ENCODE assay signal across 9 mouse cellular contexts in the genomic region with DNA sequence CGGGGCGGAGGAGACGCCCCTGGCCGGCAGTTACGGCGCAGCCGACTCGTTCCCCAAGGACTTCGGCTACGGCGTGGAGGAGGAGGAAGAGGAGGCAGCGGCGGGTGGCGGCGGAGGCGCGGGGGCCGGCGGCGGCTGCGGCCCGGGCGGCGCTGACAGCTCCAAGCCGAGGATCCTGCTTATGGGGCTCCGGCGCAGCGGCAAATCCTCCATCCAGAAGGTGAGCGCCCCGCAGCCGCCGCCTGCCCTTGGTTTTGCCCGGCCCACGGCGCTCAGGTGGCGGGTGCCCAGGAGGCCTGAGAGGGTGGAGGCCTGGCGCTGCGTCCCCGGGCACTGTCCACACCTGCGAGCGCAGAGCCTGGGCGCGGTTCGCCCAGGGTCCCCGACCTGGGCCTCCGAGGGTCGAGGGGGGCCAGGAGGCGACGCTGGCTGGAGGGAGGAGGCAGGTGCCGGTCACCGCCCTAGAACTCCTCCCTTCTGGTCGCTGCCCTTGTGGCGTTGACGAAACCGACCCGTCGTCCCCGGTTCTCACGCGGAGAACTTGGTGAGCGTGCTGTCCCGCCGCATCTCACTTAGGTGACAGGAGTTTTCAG. TPM values are rescaled to one million over a fixed set of nuclear protein-coding genes. Genes with fewer than 3 reads are reported as not detected.
DNase-seq lines count a peak whose midpoint lies in the region; ATAC-seq and TF ChIP-seq lines count a peak whose summit lies in the region.
"Had no signal": no experiment of that assay in that cellular context is flagged by ENCODE, and none has a peak within 500 bp of the region (broad histone marks: within the 10 kb centered on the region; RNA-seq: fewer than 3 reads in every experiment).

A gene (minus strand): TSS at position 475 of the 593 bp plus-strand sequence.

- peak; percentile 55 for DNase-seq in embryo, embryonic 10 days (ENCODE audit: low spot score)
- DNase-seq in embryo, embryonic 9.5 days (ENCODE audit: extremely low spot score): no peak
- DNase-seq in MEL (ENCODE audit: low read depth, low spot score): peak; percentile 60
- DNase-seq in hindbrain, embryonic 11.5 days (ENCODE audit: low spot score): peak; percentile 48
- peak; percentile 32 for DNase-seq in midbrain, postnatal 0 days (ENCODE audit: low spot score)
- no peak for DNase-seq in right cerebral cortex, postnatal 4 days

- peaks cover 7 to 25% of the 10 kb centered on the region in 2 experiments for H3K36me3 ChIP-seq in MEL (ENCODE audit: control insufficient read depth in 1 of 2, insufficient read depth in 2 of 2, low read length in 2 of 2)
- peaks cover 3% of the 10 kb centered on the region; the same call in 1 of the 2 replicates for H3K36me3 ChIP-seq in hindbrain, embryonic 11.5 days (ENCODE audit: control insufficient read depth, insufficient read depth, low read length)
- H3K36me3 ChIP-seq in liver, embryonic 12.5 days: peaks cover 35% of the 10 kb centered on the region
- peaks cover 16% of the 10 kb centered on the region for H3K36me3 ChIP-seq in midbrain, postnatal 0 days (ENCODE audit: insufficient read depth, low read length)

- peaks cover 0 to 15% of the 10 kb centered on the region in 2 experiments; a peak in 2 of 4 replicates for H3K4me1 ChIP-seq in MEL (ENCODE audit: control insufficient read depth in 1 of 2, insufficient read depth in 2 of 2, low read length in 2 of 2)
- H3K4me1 ChIP-seq in embryonic fibroblast, embryonic 13.5 days (ENCODE audit: control insufficient read depth, insufficient read depth, low read length): 0 out of 2 replicates have a peak, but pooled peaks cover 4% of the 10 kb centered on the region
- H3K4me1 ChIP-seq in hindbrain, embryonic 11.5 days (replicated peaks; ENCODE audit: control insufficient read depth, insufficient read depth, low read length): peaks cover 8% of the 10 kb centered on the region
- peaks cover 27% of the 10 kb centered on the region for H3K4me1 ChIP-seq in liver, embryonic 12.5 days
- peaks cover 11% of the 10 kb centered on the region; the same call in 1 of the 2 replicates for H3K4me1 ChIP-seq in midbrain, postnatal 0 days (ENCODE audit: insufficient read depth, low read length)

- H3K4me2 ChIP-seq in hindbrain, embryonic 11.5 days (replicated peaks; ENCODE audit: low read depth, low read length): peak within 1 kb of the TSS; percentile 92
- peak within 1 kb of the TSS; percentile 94 for H3K4me2 ChIP-seq in liver, embryonic 12.5 days
- H3K4me2 ChIP-seq in midbrain, postnatal 0 days (ENCODE audit: low read depth, low read length, poor library complexity, severe bottlenecking): peak within 1 kb of the TSS; percentile 94

- H3K27me3 ChIP-seq in MEL (ENCODE audit: control insufficient read depth in 1 of 2, insufficient read depth in 2 of 2, low read length in 2 of 2): no peaks in the 10 kb centered on the region
- H3K27me3 ChIP-seq in hindbrain, embryonic 11.5 days (ENCODE audit: control insufficient read depth, insufficient read depth, low read length): no peaks in the 10 kb centered on the region
- H3K27me3 ChIP-seq in liver, embryonic 12.5 days (replicated peaks): no peaks in the 10 kb centered on the region
- H3K27me3 ChIP-seq in midbrain, postnatal 0 days (ENCODE audit: insufficient read depth, low read length): no peaks in the 10 kb centered on the region

- H3K4me3 ChIP-seq in MEL (ENCODE audit: control insufficient read depth in 1 of 2, insufficient read depth in 1 of 2, low read depth in 2 of 2, low read length in 2 of 2): peak within 1 kb of the TSS; percentile 86 to 96
- H3K4me3 ChIP-seq in embryonic fibroblast, embryonic 13.5 days (ENCODE audit: insufficient read depth, low read length): peak within 1 kb of the TSS; percentile 95
- peak within 1 kb of the TSS; percentile 76 for H3K4me3 ChIP-seq in hindbrain, embryonic 11.5 days (ENCODE audit: low read depth, low read length)
- H3K4me3 ChIP-seq in liver, embryonic 12.5 days: peak within 1 kb of the TSS; percentile 97
- H3K4me3 ChIP-seq in midbrain, postnatal 0 days (ENCODE audit: low read depth, low read length): peak within 1 kb of the TSS; percentile 99

- H3K9ac ChIP-seq in MEL (ENCODE audit: control insufficient read depth, low read depth, low read length, poor library complexity, severe bottlenecking): peak within 1 kb of the TSS; percentile 98
- peak within 1 kb of the TSS; percentile 80 for H3K9ac ChIP-seq in hindbrain, embryonic 11.5 days (ENCODE audit: low read depth, low read length)
- H3K9ac ChIP-seq in liver, embryonic 12.5 days: peak within 1 kb of the TSS; percentile 95
- peak within 1 kb of the TSS; percentile 93 for H3K9ac ChIP-seq in midbrain, postnatal 0 days (replicated peaks; ENCODE audit: low read length, poor library complexity, severe bottlenecking)

- ATAC-seq in hindbrain, embryonic 11.5 days (ENCODE audit: low FRiP score): peak; percentile 65
- ATAC-seq in liver, embryonic 12.5 days: peak; percentile 60
- peak; percentile 39; the same call in 1 of the 2 replicates for ATAC-seq in midbrain, postnatal 0 days (ENCODE audit: low FRiP score)

- 2% methylated on average over 45 of the region's 63 CpGs for WGBS in hindbrain, embryonic 11.5 days
- under 1% methylated on average over 63 of the region's 63 CpGs for whole genome bisulfite sequencing in liver, embryonic 12.5 days (ENCODE audit: insufficient replicate concordance)
- 1% methylated on average over 33 of the region's 63 CpGs for WGBS in midbrain, postnatal 0 days

- peak within 1 kb of the TSS; percentile 55 for H3K27ac ChIP-seq in MEL (ENCODE audit: control insufficient read depth, low read depth, low read length)
- H3K27ac ChIP-seq in embryonic fibroblast, embryonic 13.5 days (ENCODE audit: insufficient read depth, low read length): peak within 1 kb of the TSS; percentile 80
- peak within 1 kb of the TSS; percentile 83 for H3K27ac ChIP-seq in hindbrain, embryonic 11.5 days (ENCODE audit: low read depth, low read length)
- peak within 1 kb of the TSS; percentile 91 for H3K27ac ChIP-seq in liver, embryonic 12.5 days
- peak within 1 kb of the TSS; percentile 87 for H3K27ac ChIP-seq in midbrain, postnatal 0 days (ENCODE audit: low read depth, low read length)

- no peak for TF ChIP-seq RAD21 in MEL (IDR thresholded peaks at IDR 0.05; ENCODE audit: low read depth, low read length)

- TF ChIP-seq EP300 in MEL (IDR thresholded peaks at IDR 0.05; ENCODE audit: low read depth in 1 of 2, low read length in 2 of 2): no peak

- no peaks in the 10 kb centered on the region for H3K9me3 ChIP-seq in MEL (replicated peaks; ENCODE audit: insufficient read depth, low read length)
- H3K9me3 ChIP-seq in hindbrain, embryonic 11.5 days (ENCODE audit: control insufficient read depth, low read length): no peaks in the 10 kb centered on the region
- H3K9me3 ChIP-seq in liver, embryonic 12.5 days (replicated peaks): no peaks in the 10 kb centered on the region
- no peaks in the 10 kb centered on the region for H3K9me3 ChIP-seq in midbrain, postnatal 0 days (ENCODE audit: low read length)

- TF ChIP-seq CTCF in MEL (IDR thresholded peaks at IDR 0.05 in 2 of 3, conservative IDR thresholded peaks at IDR 0.05 in 1 of 3; ENCODE audit: control insufficient read depth in 1 of 3, insufficient read depth in 1 of 3, low read depth in 2 of 3, low read length in 3 of 3, poor library complexity in 1 of 3, severe bottlenecking in 1 of 3): no peak
- TF ChIP-seq CTCF in embryonic fibroblast, embryonic 13.5 days (IDR thresholded peaks at IDR 0.05; ENCODE audit: borderline replicate concordance, insufficient read depth, low read length): no peak
- TF ChIP-seq CTCF in midbrain, postnatal 0 days (IDR thresholded peaks at IDR 0.05): no peak

- TF ChIP-seq POLR2A in MEL (IDR thresholded peaks at IDR 0.05; ENCODE audit: control insufficient read depth in 1 of 2, insufficient read depth in 1 of 2, low read depth in 1 of 2, low read length in 2 of 2, poor library complexity in 1 of 2): no peak; a peak in 2 of 4 replicates
- no peak for TF ChIP-seq POLR2A in embryonic fibroblast, embryonic 13.5 days (IDR thresholded peaks at IDR 0.05; ENCODE audit: low read depth, low read length)

- peaks cover 44% of the 10 kb centered on the region for H3K79me2 ChIP-seq in MEL (ENCODE audit: control insufficient read depth, insufficient read depth, low read length, poor library complexity)

TF ChIP-seq in MEL, 35 proteins besides CTCF, POLR2A, EP300 and RAD21:
- peak; percentile 12; the same call in 1 of the 2 replicates for TF ChIP-seq ZMIZ1 (IDR thresholded peaks at IDR 0.05; ENCODE audit: low read depth, low read length)
- TF ChIP-seq ELF1 (IDR thresholded peaks at IDR 0.05; ENCODE audit: low read depth, low read length): no peak
TF ChIP-seq in MEL: peak in this region for 1.

RNA-seq across cellular contexts. Expression of the gene that starts here (rescaled TPM):
- 1.3 and 2.1 TPM in 2 replicates for total RNA-seq in MEL (2012; rRNA removed)
- not detected for polyA plus RNA-seq in MEL (2012; ENCODE audit: insufficient read depth in 1 of 2, insufficient read length in 2 of 2, low read depth in 1 of 2, low replicate concordance in 2 of 2, missing spikeins in 1 of 2)
- polyA plus RNA-seq in embryonic fibroblast, embryonic 13.5 days (2011; ENCODE audit: insufficient read length, low read depth, missing spikeins): not detected in 2 replicates
- polyA plus RNA-seq in hindbrain, embryonic 11.5 days (2014; fragmentation: Nextera tagmentation; extraction: Ambion mirVana): not detected in 2 replicates
- not detected in 2 replicates for polyA plus RNA-seq in liver, embryonic 12.5 days (2016; fragmentation: Nextera tagmentation; extraction: Ambion mirVana)
- not detected in 2 replicates for total RNA-seq in midbrain, postnatal 0 days (2014; rRNA removed)
- polyA plus RNA-seq in midbrain, postnatal 0 days (2015; fragmentation: Nextera tagmentation; extraction: Ambion mirVana): not detected in 2 replicates
- total RNA-seq: left cerebral cortex, postnatal 25 days had no signal

Comparison
In these comparisons a context has a peak if more than half of its experiments do, and no peak if none do; other contexts are left out.
1. DNase-seq: peak in embryo, embryonic 10 days (single experiment) and MEL (single experiment); none in embryo, embryonic 9.5 days (single experiment) and right cerebral cortex, postnatal 4 days (single experiment).
2. Peak in DNase-seq, ATAC-seq, H3K4me3 ChIP-seq, H3K27ac ChIP-seq, H3K9ac ChIP-seq and H3K4me2 ChIP-seq in hindbrain, embryonic 11.5 days; RNA of the gene not detected or under 1 TPM.
3. Peak in ATAC-seq, H3K4me3 ChIP-seq, H3K27ac ChIP-seq, H3K9ac ChIP-seq and H3K4me2 ChIP-seq in liver, embryonic 12.5 days; RNA of the gene not detected or under 1 TPM.
4. Peak in DNase-seq, ATAC-seq, H3K4me3 ChIP-seq, H3K27ac ChIP-seq, H3K9ac ChIP-seq and H3K4me2 ChIP-seq in midbrain, postnatal 0 days; RNA of the gene not detected or under 1 TPM.
5. Peak in every context shown above with its lines, with median percentiles within 50 percentile points of each other: H3K27ac ChIP-seq, H3K4me3 ChIP-seq, H3K9ac ChIP-seq, ATAC-seq and H3K4me2 ChIP-seq.